Mouse (Mus musculus): ENCODE measurements around the gene B9d1.

DNA sequence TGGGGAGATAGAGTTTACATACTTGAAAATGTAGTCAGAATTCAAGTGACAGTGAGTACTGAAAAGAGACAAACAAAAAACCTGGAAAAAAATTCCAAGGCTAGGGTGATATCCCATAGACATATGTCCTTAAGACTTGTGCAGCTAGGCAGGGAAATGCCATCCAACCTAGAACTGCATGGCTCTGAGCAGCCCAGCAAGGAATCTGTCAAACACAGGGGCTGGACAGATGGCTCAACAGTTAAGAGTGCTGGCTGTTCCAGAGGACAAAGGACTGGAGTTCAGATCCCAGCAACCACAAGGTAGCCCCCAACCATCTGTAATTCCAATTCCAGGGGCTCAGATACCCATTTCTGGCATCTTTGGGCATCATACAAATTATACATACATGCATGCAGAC is 45.7 kb downstream of the B9d1 start:
- no peak for TF ChIP-seq EP300 (IDR thresholded peaks at IDR 0.05)
- TF ChIP-seq CTCF (IDR thresholded peaks at IDR 0.05), result no peak

All from lung, postnatal 0 days (tissue).